Mouse (Mus musculus) midbrain, embryonic 11.5 days (tissue): ENCODE data around the gene Itgb1bp1. TPM values are rescaled to one million over a fixed set of nuclear protein-coding genes. Genes with fewer than 3 reads are reported as not detected.

Experiments
- ATAC-seq: fragments of 200-750 bp; cut with Nextera tagmentation; 2 replicates; pipeline ENCODE4 v1.8.0; 2017; ENCODE audit warnings: moderate TSS enrichment, moderate library complexity; ENCODE audit not compliant: low FRiP score
- DNase-seq: peaks from one replicate; pipeline ENCODE4 v3.0.0; 2015; ENCODE audit warnings: low spot score; ENCODE audit errors: missing footprints
- H3K27ac ChIP-seq: fragments of 300-500 bp; sonication (generic); 2 replicates; pipeline ENCODE4 v1.5.1; 2014; ENCODE audit warnings: low read depth, low read length
- H3K27me3 ChIP-seq: fragments of 300-500 bp; sonication (generic); 2 replicates; pipeline ENCODE4 v1.6.1; 2014; ENCODE audit warnings: mild to moderate bottlenecking, low read length, moderate library complexity, mixed read lengths; ENCODE audit not compliant: control insufficient read depth, insufficient read depth
- H3K36me3 ChIP-seq: fragments of 300-500 bp; sonication (generic); 2 replicates; pipeline ENCODE4 v1.6.1; 2014; ENCODE audit warnings: mild to moderate bottlenecking, low read length, moderate library complexity, mixed read lengths; ENCODE audit not compliant: control insufficient read depth, insufficient read depth
- H3K4me1 ChIP-seq: fragments of 300-500 bp; sonication (generic); 2 replicates; pipeline ENCODE4 v1.6.1; 2014; ENCODE audit warnings: low read length; ENCODE audit not compliant: control insufficient read depth, insufficient read depth
- H3K4me2 ChIP-seq: fragments of 300-500 bp; sonication (generic); 2 replicates; pipeline ENCODE4 v1.6.1; 2014; ENCODE audit warnings: mild to moderate bottlenecking, moderate library complexity
- H3K4me3 ChIP-seq: fragments of 300-500 bp; sonication (generic); 2 replicates; pipeline ENCODE4 v1.5.1; 2014; ENCODE audit warnings: low read depth, low read length
- H3K9ac ChIP-seq: fragments of 300-500 bp; sonication (generic); 2 replicates; pipeline ENCODE4 v1.6.1; 2014; ENCODE audit warnings: low read length
- H3K9me3 ChIP-seq: fragments of 300-500 bp; sonication (generic); 2 replicates; pipeline ENCODE4 v1.6.1; 2016; ENCODE audit warnings: low read length; ENCODE audit not compliant: control insufficient read depth
- WGBS: fragments of 180-500 bp; shearing (Covaris S2); extraction: QIAGEN DNeasy Blood & Tissue Kit; methylation state at CpG from one replicate; pipeline ENCODE4 v1.1.7; 2014; 5-methylcytosine and 5-hydroxymethylcytosine counted together
- polyA plus RNA-seq: library from polyadenylated mRNA; unstranded; fragments of >200 nt; fragmentation: Nextera tagmentation; extraction: Ambion mirVana; gene quantifications from 2 replicates; pipeline ENCODE4 v1.2.1, GENCODE M21; 2014

Itgb1bp1 gene
- polyA plus RNA-seq, 1 experiment from 2014 or later = 42.6 TPM

DNA sequence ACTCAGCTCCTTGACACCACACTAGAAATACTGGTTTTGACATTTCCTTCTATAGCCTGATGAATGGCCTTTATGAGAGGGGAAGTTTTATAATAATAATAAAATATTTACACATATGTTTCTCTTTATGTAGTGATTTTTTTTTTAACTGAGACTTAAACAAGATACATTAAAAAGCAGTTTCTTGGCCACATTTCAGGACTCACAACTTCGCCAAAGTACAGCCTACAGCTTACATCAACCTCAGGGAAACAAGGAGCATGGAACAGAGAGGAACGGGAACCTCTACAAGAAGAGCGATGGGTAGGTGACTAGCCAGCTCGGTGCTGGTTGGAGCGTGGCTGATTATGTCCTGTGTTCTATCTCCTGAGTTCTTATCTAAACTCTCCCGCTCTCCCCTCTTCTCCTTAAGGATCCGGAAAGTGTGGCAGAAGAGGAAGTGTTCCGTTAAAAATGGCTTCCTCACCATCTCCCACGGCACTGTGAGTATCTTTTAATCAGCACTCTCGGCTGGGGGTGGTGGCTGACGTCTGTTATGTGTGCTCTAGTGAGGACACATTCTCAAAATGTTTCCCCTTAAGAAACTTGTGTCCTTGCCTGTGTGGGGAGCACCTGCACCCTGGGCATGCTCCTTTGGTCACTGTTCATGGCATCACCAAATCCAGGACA lies 68.2 kb downstream of the Itgb1bp1 start:
- WGBS = 87% methylated on average over 11 of the region's 11 CpGs
- Histone ChIP-seq H3K27ac (no peak overlapping the region), H3K9ac (no peak overlapping the region), H3K36me3 (peaks cover 14% of the 10 kb centered on the region), H3K27me3 (no peaks in the 10 kb centered on the region), H3K9me3 (no peaks in the 10 kb centered on the region), H3K4me2 (no peak overlapping the region), H3K4me1 (no peaks in the 10 kb centered on the region), H3K4me3 (no peak overlapping the region)
- no peak for DNase-seq
- no peak for ATAC-seq

GRCm38 (mm10) chr12:21214551-21215165 lies 71.4 kb downstream of the Itgb1bp1 start:
- no peaks in the 10 kb centered on the region for H3K4me1 ChIP-seq
- no peaks in the 10 kb centered on the region for H3K9me3 ChIP-seq
- WGBS = 94% methylated on average over 8 of the region's 8 CpGs
- H3K4me2 ChIP-seq = no peak overlapping the region
- ATAC-seq (no peak), DNase-seq (no peak)
- H3K27me3 ChIP-seq = no peaks in the 10 kb centered on the region
- peaks cover 14% of the 10 kb centered on the region for H3K36me3 ChIP-seq
- no peak overlapping the region for H3K9ac ChIP-seq
- no peak overlapping the region for H3K27ac ChIP-seq
- H3K4me3 ChIP-seq = no peak overlapping the region

DNA sequence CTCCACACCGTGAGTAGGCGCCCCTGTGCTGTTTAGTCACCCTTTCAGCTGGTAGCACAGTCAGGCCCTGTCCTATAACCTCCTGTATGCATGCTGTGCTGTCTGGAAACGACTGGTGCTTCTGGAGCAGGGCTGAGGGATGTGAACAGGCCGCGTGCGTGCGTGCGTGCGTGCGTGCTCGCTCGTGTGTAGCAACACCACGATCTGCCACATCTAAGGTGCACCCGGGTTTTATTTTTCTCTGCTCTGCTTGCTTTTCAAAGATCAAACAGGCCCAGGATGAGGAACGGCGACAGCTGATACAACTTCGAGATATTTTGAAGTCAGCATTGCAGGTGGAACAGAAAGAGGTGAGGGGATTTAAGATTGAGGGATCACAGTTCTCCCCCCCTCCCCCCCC lies 73.2 kb downstream of the Itgb1bp1 start:
- WGBS = 94% methylated on average over 17 of the region's 17 CpGs
- H3K4me2 ChIP-seq = no peak overlapping the region
- peaks cover 11% of the 10 kb centered on the region for H3K36me3 ChIP-seq
- H3K9ac ChIP-seq = no peak overlapping the region
- no peaks in the 10 kb centered on the region for H3K9me3 ChIP-seq
- H3K27ac ChIP-seq = no peak overlapping the region
- H3K27me3 ChIP-seq = no peaks in the 10 kb centered on the region
- H3K4me3 ChIP-seq = no peak overlapping the region
- H3K4me1 ChIP-seq = no peaks in the 10 kb centered on the region
- ATAC-seq = no peak
- no peak for DNase-seq

DNA sequence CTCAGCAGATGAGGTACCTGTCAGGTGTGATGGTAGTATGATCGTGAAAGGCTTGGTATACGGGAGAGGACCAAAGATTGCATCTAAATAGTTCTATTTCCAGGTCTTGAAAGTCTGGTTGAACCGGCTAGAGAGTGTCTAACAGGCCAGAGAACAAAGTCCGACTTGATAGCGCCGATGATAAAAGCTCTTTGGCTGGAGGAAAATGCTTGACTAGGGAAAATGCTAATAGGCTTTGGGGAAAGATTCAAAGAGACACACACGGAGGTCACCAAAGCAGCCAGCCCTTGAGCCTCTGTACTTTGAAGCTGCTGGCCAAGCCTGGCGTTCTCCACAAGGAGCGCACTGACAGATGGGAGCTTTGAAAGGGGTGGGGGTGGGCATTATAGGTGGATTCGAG lies 76.8 kb downstream of the Itgb1bp1 start:
- H3K27me3 ChIP-seq = no peaks in the 10 kb centered on the region
- WGBS = 74% methylated on average over 10 of the region's 10 CpGs
- no peak overlapping the region for H3K27ac ChIP-seq
- DNase-seq (no peak), ATAC-seq (no peak)
- H3K9ac ChIP-seq = no peak overlapping the region
- no peak overlapping the region for H3K4me2 ChIP-seq
- peaks cover 3% of the 10 kb centered on the region; the same call in 1 of the 2 replicates for H3K4me1 ChIP-seq
- no peaks in the 10 kb centered on the region for H3K9me3 ChIP-seq
- H3K4me3 ChIP-seq = no peak overlapping the region
- peaks cover 17% of the 10 kb centered on the region for H3K36me3 ChIP-seq

DNA sequence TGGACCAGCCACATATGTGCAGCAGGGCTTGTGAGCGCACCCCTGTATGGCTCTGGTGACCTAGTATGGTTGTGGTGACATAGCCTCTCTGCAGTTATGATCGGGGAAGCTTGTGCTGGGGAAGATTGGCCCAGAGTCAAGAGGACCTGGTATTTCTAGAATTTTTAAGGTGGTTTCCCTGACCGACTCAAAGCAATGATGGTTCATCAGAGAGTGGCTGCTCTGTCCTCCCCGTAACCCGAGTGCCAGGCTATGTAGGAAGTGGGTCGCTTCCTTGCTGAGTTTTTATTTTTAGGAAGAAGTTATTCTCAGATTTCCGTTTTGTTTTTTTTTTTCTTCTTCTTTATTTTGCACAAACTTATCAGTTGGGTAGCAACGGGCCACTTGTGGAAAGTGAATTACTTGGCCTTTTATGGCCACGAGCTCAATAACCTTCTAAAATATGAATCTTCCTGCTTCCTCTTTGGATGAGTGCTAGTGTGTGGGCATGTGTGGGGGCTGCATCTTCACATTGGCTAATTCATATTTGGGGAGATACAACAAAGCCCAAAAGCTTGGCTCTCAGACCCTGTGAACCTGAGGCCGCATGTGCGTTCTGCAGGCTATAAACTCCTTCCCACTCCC lies 77.8 kb downstream of the Itgb1bp1 start:
- WGBS = 92% methylated on average over 11 of the region's 11 CpGs
- no peak for ATAC-seq
- Histone ChIP-seq H3K4me1 (peaks cover 8% of the 10 kb centered on the region; the same call in 1 of the 2 replicates), H3K27ac (no peak overlapping the region), H3K9ac (no peak overlapping the region), H3K9me3 (no peaks in the 10 kb centered on the region), H3K4me3 (no peak overlapping the region), H3K27me3 (no peaks in the 10 kb centered on the region), H3K4me2 (no peak overlapping the region), H3K36me3 (peaks cover 13% of the 10 kb centered on the region)
- DNase-seq = no peak

- 89% methylated on average over 5 of the region's 5 CpGs for WGBS
- Histone ChIP-seq H3K27ac (no peak overlapping the region), H3K9ac (no peak overlapping the region), H3K9me3 (no peaks in the 10 kb centered on the region), H3K4me2 (no peak overlapping the region), H3K27me3 (no peaks in the 10 kb centered on the region), H3K4me3 (no peak overlapping the region), H3K4me1 (peaks cover 8% of the 10 kb centered on the region; the same call in 1 of the 2 replicates), H3K36me3 (peaks cover 13% of the 10 kb centered on the region)
- ATAC-seq (no peak), DNase-seq (no peak)
Observed at GRCm38 (mm10) chr12:21207422-21207821, 78.7 kb downstream of the Itgb1bp1 start.

DNA sequence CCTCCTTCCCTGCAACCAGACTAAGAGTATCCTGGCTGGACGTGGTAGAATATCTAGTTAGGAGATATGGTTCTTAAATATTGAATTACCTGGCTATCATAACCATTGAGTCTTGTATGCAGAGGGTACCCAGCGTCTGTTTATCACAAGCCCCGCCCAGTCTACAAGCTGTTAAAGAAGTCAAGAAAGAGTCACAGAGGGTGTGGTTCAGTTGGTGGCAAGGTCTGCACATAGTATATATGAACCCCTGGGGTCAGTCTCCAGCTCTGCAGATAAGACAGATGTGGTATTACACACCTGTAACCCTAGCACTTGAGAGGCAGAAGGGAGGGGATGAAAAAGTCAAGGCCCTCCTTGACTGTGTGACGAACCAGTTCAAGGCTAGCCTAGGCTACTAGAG lies 80.3 kb downstream of the Itgb1bp1 start:
- H3K36me3 ChIP-seq = peaks cover 15% of the 10 kb centered on the region
- no peak overlapping the region for H3K4me2 ChIP-seq
- no peak overlapping the region for H3K9ac ChIP-seq
- 0 out of 2 replicates have a peak, but pooled peaks have one; percentile 4 for ATAC-seq
- WGBS = 91% methylated on average over 4 of the region's 4 CpGs
- H3K27me3 ChIP-seq = no peaks in the 10 kb centered on the region
- DNase-seq = no peak
- no peaks in the 10 kb centered on the region for H3K9me3 ChIP-seq
- peaks cover 8% of the 10 kb centered on the region; the same call in 1 of the 2 replicates for H3K4me1 ChIP-seq
- no peak overlapping the region for H3K4me3 ChIP-seq
- no peak overlapping the region for H3K27ac ChIP-seq

GRCm38 (mm10) chr12:21204701-21205312 lies 81.3 kb downstream of the Itgb1bp1 start:
- WGBS = 59% methylated on average over 11 of the region's 11 CpGs
- no peak for DNase-seq
- Histone ChIP-seq H3K9ac (no peak overlapping the region), H3K4me3 (no peak overlapping the region), H3K36me3 (peaks cover 15% of the 10 kb centered on the region), H3K27me3 (no peaks in the 10 kb centered on the region), H3K4me1 (peaks cover 8% of the 10 kb centered on the region; the same call in 1 of the 2 replicates), H3K27ac (no peak overlapping the region), H3K9me3 (no peaks in the 10 kb centered on the region), H3K4me2 (no peak overlapping the region)
- ATAC-seq = peak; percentile 61
